Mouse (Mus musculus): ENCODE measurements around the gene Uspl1. TPM values are rescaled to one million over a fixed set of nuclear protein-coding genes. Genes with fewer than 3 reads are reported as not detected.

The Uspl1 gene
- polyA plus RNA-seq, 1 experiment from 2014 or later, result 48.7 TPM

DNA sequence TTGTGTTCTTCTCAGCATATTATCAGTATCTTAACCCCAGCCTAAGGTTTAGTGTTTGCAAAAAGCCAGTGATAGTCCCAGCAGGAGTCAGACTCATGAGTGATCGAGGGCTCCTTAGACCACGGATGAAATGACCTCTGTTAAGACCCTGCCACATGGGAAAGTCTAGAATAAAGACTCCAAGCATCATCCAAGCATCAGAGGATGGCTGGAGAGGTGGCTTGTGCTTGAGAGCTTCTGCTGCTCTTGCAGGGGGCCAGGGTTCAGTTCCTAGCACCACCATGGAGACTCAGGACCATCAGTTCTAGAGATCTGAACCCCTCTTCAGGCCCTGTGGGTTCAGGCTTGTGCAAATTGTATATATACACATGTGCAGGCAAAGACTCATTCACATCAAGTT, 16.1 kb upstream of the Uspl1 start:
- DNase-seq, result no peak
- no peak overlapping the region for H3K4me2 ChIP-seq
- H3K27me3 ChIP-seq (ENCODE audit: insufficient read depth, low read length), result no peaks in the 10 kb centered on the region
- no peak overlapping the region for H3K9ac ChIP-seq
- 83% methylated on average over 2 of the region's 2 CpGs for WGBS
- H3K27ac ChIP-seq (ENCODE audit: low read depth), result no peak overlapping the region
- no peak for TF ChIP-seq CTCF (IDR thresholded peaks at IDR 0.05; ENCODE audit: low read depth)
- no peak for ATAC-seq (ENCODE audit: insufficient read depth)
- H3K9me3 ChIP-seq (ENCODE audit: low read depth, low read length), result no peaks in the 10 kb centered on the region
- no peak overlapping the region for H3K4me3 ChIP-seq (ENCODE audit: low read depth, low read length)
- no peaks in the 10 kb centered on the region for H3K36me3 ChIP-seq (ENCODE audit: insufficient read depth)
- no peaks in the 10 kb centered on the region for H3K4me1 ChIP-seq (ENCODE audit: insufficient read depth)

DNA sequence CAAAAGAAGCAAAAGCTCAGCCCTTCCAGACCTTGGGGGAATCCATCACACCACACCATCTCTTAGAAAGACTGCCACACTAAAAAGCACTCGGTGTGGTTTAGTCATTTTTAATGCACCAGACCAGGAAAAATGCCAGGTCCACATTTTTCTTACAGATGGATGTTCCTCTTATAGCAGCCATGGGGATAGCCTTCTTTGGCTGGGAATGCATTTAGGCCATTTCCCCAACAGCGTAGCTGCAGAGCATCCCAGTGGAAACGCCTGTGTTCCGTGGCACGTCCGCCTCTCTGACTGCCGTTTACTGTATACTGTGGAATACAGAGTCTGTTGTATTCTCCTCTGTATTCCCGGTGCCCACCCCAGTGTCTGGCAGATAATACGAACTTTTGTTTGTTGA, 15.3 kb upstream of the Uspl1 start:
- DNase-seq (peak; percentile 62), ATAC-seq (ENCODE audit: insufficient read depth) (no peak)
- Histone ChIP-seq H3K27ac (ENCODE audit: low read depth) (no peak overlapping the region), H3K9me3 (ENCODE audit: low read depth, low read length) (no peaks in the 10 kb centered on the region), H3K4me1 (ENCODE audit: insufficient read depth) (no peaks in the 10 kb centered on the region), H3K4me2 (no peak overlapping the region), H3K27me3 (ENCODE audit: insufficient read depth, low read length) (no peaks in the 10 kb centered on the region), H3K9ac (no peak overlapping the region), H3K4me3 (ENCODE audit: low read depth, low read length) (no peak overlapping the region), H3K36me3 (ENCODE audit: insufficient read depth) (no peaks in the 10 kb centered on the region)
- no peak for TF ChIP-seq CTCF (IDR thresholded peaks at IDR 0.05; ENCODE audit: low read depth)
- WGBS, result 61% methylated on average over 9 of the region's 9 CpGs

DNA sequence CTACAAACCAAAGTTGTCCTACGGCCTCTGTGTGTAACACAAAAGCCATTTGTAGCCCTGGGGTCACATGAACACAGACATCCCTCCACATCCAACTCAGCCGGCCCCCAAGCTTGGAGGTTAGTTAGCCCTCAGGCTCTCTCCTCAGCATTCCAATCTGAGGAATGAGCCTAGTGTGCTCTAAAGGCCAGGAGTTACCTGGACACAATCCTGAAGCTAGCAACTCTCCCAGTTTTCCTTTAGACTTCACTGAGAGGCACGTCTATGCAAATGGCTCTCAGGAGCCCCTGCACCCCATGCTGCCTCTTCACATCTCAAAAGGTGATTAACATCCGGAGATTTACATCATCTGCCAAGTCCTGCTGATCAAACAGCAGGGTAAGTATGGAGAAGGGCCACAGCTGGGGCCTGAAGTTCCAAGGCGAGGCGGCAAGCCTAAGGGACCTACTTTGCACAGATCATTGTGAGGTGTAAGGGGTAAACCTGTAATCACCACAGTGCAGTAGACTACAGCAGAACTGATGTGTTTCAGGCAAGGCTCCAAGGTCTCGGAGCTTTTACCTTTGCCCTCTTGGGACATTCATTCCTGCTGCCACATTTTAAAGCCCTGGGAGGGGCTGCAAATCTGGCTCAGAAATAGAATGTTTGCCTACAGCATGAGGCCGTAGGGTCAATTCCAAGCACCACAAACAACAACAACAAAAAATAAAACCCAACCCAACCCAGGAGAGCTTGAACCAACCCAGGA, 13.1 kb upstream of the Uspl1 start:
- Histone ChIP-seq H3K9ac (no peak overlapping the region), H3K4me3 (ENCODE audit: low read depth, low read length) (no peak overlapping the region), H3K4me1 (ENCODE audit: insufficient read depth) (no peaks in the 10 kb centered on the region), H3K36me3 (ENCODE audit: insufficient read depth) (no peaks in the 10 kb centered on the region), H3K27me3 (ENCODE audit: insufficient read depth, low read length) (no peaks in the 10 kb centered on the region), H3K27ac (ENCODE audit: low read depth) (no peak overlapping the region), H3K4me2 (no peak overlapping the region), H3K9me3 (ENCODE audit: low read depth, low read length) (no peaks in the 10 kb centered on the region)
- TF ChIP-seq CTCF (IDR thresholded peaks at IDR 0.05; ENCODE audit: low read depth), result no peak
- ATAC-seq (ENCODE audit: insufficient read depth) (no peak), DNase-seq (no peak)
- 52% methylated on average over 8 of the region's 8 CpGs for WGBS

DNA sequence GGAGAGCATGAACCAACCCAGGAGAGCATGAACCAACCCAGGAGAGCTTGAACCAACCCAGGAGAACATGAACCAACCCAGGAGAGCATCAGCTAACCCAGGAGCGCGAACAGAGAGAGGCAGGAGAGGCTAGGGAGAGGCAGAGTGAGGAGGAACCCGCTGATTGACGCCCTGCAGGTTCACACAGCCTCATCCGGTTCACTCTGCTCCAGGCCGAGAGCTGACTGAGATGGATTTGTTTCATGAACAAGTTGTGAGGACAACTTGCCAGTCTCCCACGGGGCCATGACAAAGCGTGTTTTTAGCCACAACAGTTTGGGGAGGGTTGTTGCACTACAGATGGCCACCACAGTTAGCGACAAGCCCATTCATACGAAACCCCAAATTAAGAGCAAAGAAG, 11.9 kb upstream of the Uspl1 start:
- Histone ChIP-seq H3K27me3 (ENCODE audit: insufficient read depth, low read length) (no peaks in the 10 kb centered on the region), H3K4me2 (no peak overlapping the region), H3K9ac (no peak overlapping the region), H3K4me1 (ENCODE audit: insufficient read depth) (no peaks in the 10 kb centered on the region), H3K9me3 (ENCODE audit: low read depth, low read length) (no peaks in the 10 kb centered on the region), H3K27ac (ENCODE audit: low read depth) (no peak overlapping the region), H3K4me3 (ENCODE audit: low read depth, low read length) (no peak overlapping the region), H3K36me3 (ENCODE audit: insufficient read depth) (no peaks in the 10 kb centered on the region)
- 63% methylated on average over 10 of the region's 10 CpGs for WGBS
- ATAC-seq (ENCODE audit: insufficient read depth), result no peak
- no peak for DNase-seq
- no peak for TF ChIP-seq CTCF (IDR thresholded peaks at IDR 0.05; ENCODE audit: low read depth)

DNA sequence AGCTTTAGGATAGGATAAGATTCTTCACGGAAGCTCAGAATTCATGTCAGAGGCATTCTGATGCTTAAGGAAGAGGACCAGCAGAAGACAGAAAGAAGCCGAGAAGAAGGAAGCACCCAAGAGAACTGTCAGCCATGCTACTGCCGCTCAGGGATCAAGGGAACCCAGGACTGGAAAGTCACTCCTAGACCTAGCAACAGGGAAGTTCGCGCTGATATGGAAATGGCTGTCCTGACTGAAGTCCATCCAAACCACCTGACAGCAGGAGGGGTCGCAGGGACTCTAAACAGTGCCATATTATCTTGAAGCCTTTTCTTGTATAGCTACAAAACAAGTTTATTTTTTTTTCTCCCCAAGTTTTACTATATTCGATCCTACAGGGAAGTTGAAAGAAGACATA, 9.6 kb upstream of the Uspl1 start:
- WGBS, result 77% methylated on average over 7 of the region's 7 CpGs
- no peak for TF ChIP-seq CTCF (IDR thresholded peaks at IDR 0.05; ENCODE audit: low read depth)
- no peaks in the 10 kb centered on the region for H3K9me3 ChIP-seq (ENCODE audit: low read depth, low read length)
- no peak for ATAC-seq (ENCODE audit: insufficient read depth)
- no peak for DNase-seq
- no peak overlapping the region for H3K4me3 ChIP-seq (ENCODE audit: low read depth, low read length)
- H3K27ac ChIP-seq (ENCODE audit: low read depth), result no peak overlapping the region
- no peak overlapping the region for H3K4me2 ChIP-seq
- no peaks in the 10 kb centered on the region for H3K4me1 ChIP-seq (ENCODE audit: insufficient read depth)
- no peak overlapping the region for H3K9ac ChIP-seq
- no peaks in the 10 kb centered on the region for H3K27me3 ChIP-seq (ENCODE audit: insufficient read depth, low read length)
- no peaks in the 10 kb centered on the region for H3K36me3 ChIP-seq (ENCODE audit: insufficient read depth)

DNA sequence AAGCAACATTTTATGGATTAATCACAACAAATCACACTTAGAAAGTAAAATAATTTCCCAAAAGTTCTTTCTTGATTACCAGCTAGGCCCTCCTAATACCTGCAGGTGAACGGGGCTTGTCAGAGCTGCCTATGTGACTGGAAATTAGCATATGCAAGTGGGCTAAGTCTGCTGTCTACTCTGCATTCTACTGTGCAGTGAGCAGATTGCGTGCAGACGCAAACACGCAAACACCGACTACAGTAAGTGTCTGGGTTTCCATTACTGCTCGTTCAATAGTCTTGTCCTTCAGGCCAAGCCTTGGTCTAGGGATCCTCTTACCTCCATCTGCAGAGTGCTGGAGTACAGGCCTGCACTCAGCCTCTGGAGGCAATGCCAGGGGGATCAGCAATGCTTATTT, 8.4 kb upstream of the Uspl1 start:
- 89% methylated on average over 6 of the region's 6 CpGs for WGBS
- Histone ChIP-seq H3K27ac (ENCODE audit: low read depth) (no peak overlapping the region), H3K4me2 (no peak overlapping the region), H3K9ac (no peak overlapping the region), H3K4me3 (ENCODE audit: low read depth, low read length) (no peak overlapping the region), H3K9me3 (ENCODE audit: low read depth, low read length) (no peaks in the 10 kb centered on the region), H3K27me3 (ENCODE audit: insufficient read depth, low read length) (no peaks in the 10 kb centered on the region), H3K36me3 (ENCODE audit: insufficient read depth) (no peaks in the 10 kb centered on the region), H3K4me1 (ENCODE audit: insufficient read depth) (no peaks in the 10 kb centered on the region)
- ATAC-seq (ENCODE audit: insufficient read depth) (no peak), DNase-seq (no peak)
- no peak for TF ChIP-seq CTCF (IDR thresholded peaks at IDR 0.05; ENCODE audit: low read depth)

DNA sequence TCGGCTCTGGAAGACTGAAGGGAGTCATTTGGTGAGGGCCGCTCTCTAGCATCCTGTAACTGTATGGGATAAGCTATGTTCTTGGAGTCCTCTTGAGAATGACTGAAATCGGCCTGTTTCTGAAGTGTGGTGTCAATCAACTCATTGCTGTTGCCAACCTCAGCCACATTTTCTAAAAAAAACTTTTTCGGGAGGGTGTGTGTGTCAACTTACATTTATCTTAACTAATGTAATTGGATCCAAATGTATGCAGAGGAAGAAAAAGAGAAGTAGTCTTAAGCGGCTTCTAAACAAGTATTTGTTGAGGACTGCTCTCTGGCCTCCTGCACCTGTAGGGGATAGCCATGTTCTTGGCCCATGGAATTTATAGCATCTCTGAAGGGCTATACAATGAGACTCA, 6.1 kb upstream of the Uspl1 start:
- Histone ChIP-seq H3K4me1 (ENCODE audit: insufficient read depth) (no peaks in the 10 kb centered on the region), H3K36me3 (ENCODE audit: insufficient read depth) (no peaks in the 10 kb centered on the region), H3K27ac (ENCODE audit: low read depth) (no peak overlapping the region), H3K4me2 (no peak overlapping the region), H3K4me3 (ENCODE audit: low read depth, low read length) (no peak overlapping the region), H3K9ac (no peak overlapping the region), H3K9me3 (ENCODE audit: low read depth, low read length) (no peaks in the 10 kb centered on the region), H3K27me3 (ENCODE audit: insufficient read depth, low read length) (no peaks in the 10 kb centered on the region)
- WGBS, result 83% methylated on average over 5 of the region's 5 CpGs
- DNase-seq (no peak), ATAC-seq (ENCODE audit: insufficient read depth) (no peak)
- no peak for TF ChIP-seq CTCF (IDR thresholded peaks at IDR 0.05; ENCODE audit: low read depth)

Measured in lung, embryonic 14.5 days (tissue).